Mouse (Mus musculus) bone marrow macrophage, adult 2 months (primary cell): ENCODE data around the gene 0610009B22Rik.

Source experiments
- CTCF ChIP-seq: IDR thresholded peaks from 2 replicates; pipeline ENCODE4 v1.5.1; 2012; ENCODE audit warnings: low read depth, mild to moderate bottlenecking, low read length, moderate library complexity
- POLR2A ChIP-seq: IDR thresholded peaks from 2 replicates; pipeline ENCODE4 v1.6.1; 2012; ENCODE audit warnings: mild to moderate bottlenecking, low read depth, low read length, borderline replicate concordance

DNA sequence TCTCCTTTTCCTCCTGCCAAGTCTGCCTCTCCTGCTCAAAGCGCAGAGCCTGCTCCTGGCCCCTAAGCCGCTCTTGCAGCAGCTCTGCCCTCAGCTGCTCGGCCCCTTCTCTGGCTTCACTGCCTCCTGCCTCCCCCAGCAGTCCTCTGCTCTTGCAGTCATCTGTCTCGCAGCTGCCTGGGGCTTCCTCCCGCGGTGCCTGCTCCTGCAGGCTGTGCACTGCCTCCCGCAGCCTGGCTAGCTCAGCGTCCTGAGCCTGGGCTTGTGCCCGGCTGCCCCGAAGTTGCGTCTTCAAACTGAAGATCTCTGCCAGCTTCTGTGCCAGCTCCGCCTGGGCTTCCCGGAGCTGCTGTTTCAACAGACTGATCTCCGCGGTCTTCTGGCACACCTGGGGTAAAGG lies 44.9 kb downstream of the 0610009B22Rik start:
- TF ChIP-seq CTCF, result no peak
- no peak for TF ChIP-seq POLR2A
